Mouse (Mus musculus) stomach, postnatal 0 days (tissue): ENCODE data around the gene Plscr1. TPM values are rescaled to one million over a fixed set of nuclear protein-coding genes. Genes with fewer than 3 reads are reported as not detected.

ENCODE experiments used
- ATAC-seq: fragments of 200-750 bp; cut with Nextera tagmentation; 2 replicates; pipeline ENCODE4 v1.8.0; 2017; ENCODE audit not compliant: low FRiP score, low TSS enrichment
- DNase-seq: peaks from one replicate; pipeline ENCODE4 v3.0.0-alpha.2; 2016; ENCODE audit warnings: low spot score
- H3K27ac ChIP-seq: fragments of 300-500 bp; sonication (generic); replicated peaks from 2 replicates; pipeline ENCODE4 v1.5.1; 2014; ENCODE audit warnings: mild to moderate bottlenecking, control low read depth
- H3K27me3 ChIP-seq: fragments of 300-500 bp; sonication (generic); 2 replicates; pipeline ENCODE4 v1.6.1; 2014; ENCODE audit warnings: low read length; ENCODE audit not compliant: control insufficient read depth, insufficient read depth
- H3K36me3 ChIP-seq: fragments of 300-500 bp; sonication (generic); 2 replicates; pipeline ENCODE4 v1.6.1; 2014; ENCODE audit warnings: low read length, mixed read lengths; ENCODE audit not compliant: control insufficient read depth, insufficient read depth
- H3K4me1 ChIP-seq: fragments of 300-500 bp; sonication (generic); replicated peaks from 2 replicates; pipeline ENCODE4 v1.6.1; 2014; ENCODE audit warnings: antibody characterized with exemption; ENCODE audit not compliant: control insufficient read depth, insufficient read depth
- H3K4me2 ChIP-seq: fragments of 300-500 bp; sonication (generic); replicated peaks from 2 replicates; pipeline ENCODE4 v1.6.1; 2014; ENCODE audit warnings: low read depth, mild to moderate bottlenecking, control low read depth, moderate library complexity
- H3K4me3 ChIP-seq: fragments of 300-500 bp; sonication (generic); 2 replicates; pipeline ENCODE4 v1.5.1; 2014; ENCODE audit warnings: low read depth, low read length, control low read depth
- H3K9ac ChIP-seq: fragments of 300-500 bp; sonication (generic); 2 replicates; pipeline ENCODE4 v1.6.1; 2014; ENCODE audit warnings: mild to moderate bottlenecking, low read length, control low read depth, mixed read lengths
- H3K9me3 ChIP-seq: fragments of 300-500 bp; sonication (generic); 2 replicates; pipeline ENCODE4 v1.6.1; 2016; ENCODE audit warnings: low read length; ENCODE audit not compliant: control insufficient read depth
- CTCF ChIP-seq: IDR thresholded peaks from 2 replicates; pipeline ENCODE4 v1.5.1; 2016; ENCODE audit warnings: antibody characterized with exemption, low read depth, mild to moderate bottlenecking, moderate library complexity
- EP300 ChIP-seq: optimal IDR thresholded peaks from 2 replicates; pipeline ENCODE3; 2016; ENCODE audit warnings: antibody characterized with exemption
- WGBS: fragments of 180-500 bp; shearing (Covaris S2); extraction: QIAGEN DNeasy Blood & Tissue Kit; methylation state at CpG from one replicate; pipeline ENCODE4 v1.1.7; 2014; 5-methylcytosine and 5-hydroxymethylcytosine counted together
- microRNA-seq: library from miRNA; unstranded; fragments of <30 nt; microRNA quantifications from one replicate; pipeline ENCODE4, GENCODE M21; 2016
- polyA plus RNA-seq: library from polyadenylated mRNA; unstranded; fragments of >200 nt; fragmentation: Nextera tagmentation; extraction: Ambion mirVana; gene quantifications from 2 replicates; pipeline ENCODE4 v1.2.1, GENCODE M21; 2015

Gene Plscr1
- polyA plus RNA-seq, 1 experiment from 2014 or later = 41.0 TPM

DNA sequence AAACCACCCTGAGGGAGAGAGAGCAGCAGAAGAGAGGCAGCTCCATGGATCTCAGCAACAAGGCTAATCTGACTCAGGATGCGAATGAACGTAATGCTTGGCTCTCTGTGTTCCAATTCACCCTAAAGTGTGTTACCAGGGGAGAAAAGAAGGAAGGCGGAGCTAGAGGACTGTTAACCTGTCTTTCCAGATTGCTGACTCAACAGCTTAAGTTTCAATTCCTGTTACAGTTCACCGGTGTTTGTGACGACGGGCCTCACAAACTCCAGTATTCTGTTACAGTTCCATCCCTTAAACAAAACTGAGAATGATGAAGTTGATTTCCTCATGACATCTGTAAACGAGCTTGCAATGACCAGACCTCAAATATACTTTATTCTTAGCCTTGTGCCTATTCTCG lies 55.5 kb downstream of the Plscr1 start:
- H3K9ac ChIP-seq = no peak overlapping the region
- no peak overlapping the region for H3K27ac ChIP-seq
- no peak overlapping the region for H3K4me3 ChIP-seq
- DNase-seq (no peak), ATAC-seq (no peak)
- H3K4me1 ChIP-seq = no peaks in the 10 kb centered on the region
- TF ChIP-seq CTCF (no peak), EP300 (no peak)
- no peaks in the 10 kb centered on the region for H3K27me3 ChIP-seq
- H3K36me3 ChIP-seq = no peaks in the 10 kb centered on the region
- 64% methylated on average over 8 of the region's 8 CpGs for WGBS
- no peak overlapping the region for H3K4me2 ChIP-seq
- H3K9me3 ChIP-seq = no peaks in the 10 kb centered on the region

DNA sequence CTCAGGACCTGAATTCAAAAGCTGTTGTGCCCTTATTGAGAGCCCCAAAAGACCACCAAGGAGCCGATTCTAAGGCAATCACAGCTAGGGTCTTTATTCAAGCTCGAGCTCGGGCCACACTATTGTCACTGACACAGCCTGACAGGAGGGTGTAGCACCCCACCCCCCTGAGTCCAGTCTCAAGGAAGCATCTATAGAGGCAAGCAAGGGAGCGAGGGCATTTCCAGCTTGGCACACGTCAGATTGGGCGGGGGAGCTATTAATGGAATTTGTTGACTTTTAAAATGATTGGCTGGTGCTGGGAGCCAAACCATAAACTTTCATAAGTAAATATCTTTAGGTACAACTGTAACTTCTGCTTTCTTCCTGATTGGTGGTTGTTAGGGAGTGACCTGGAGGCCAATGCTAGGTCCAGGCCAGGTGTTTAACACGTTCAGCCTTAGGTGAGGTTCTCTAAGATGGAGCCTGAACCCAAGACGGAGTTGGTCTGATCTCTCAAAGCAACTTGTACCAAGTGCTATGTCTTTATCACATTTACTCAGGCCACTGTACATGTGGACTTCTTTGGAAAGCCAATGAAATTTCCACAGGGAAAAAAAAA lies 56.2 kb downstream of the Plscr1 start:
- DNase-seq = no peak
- no peak for ATAC-seq
- H3K4me2 ChIP-seq = no peak overlapping the region

DNA sequence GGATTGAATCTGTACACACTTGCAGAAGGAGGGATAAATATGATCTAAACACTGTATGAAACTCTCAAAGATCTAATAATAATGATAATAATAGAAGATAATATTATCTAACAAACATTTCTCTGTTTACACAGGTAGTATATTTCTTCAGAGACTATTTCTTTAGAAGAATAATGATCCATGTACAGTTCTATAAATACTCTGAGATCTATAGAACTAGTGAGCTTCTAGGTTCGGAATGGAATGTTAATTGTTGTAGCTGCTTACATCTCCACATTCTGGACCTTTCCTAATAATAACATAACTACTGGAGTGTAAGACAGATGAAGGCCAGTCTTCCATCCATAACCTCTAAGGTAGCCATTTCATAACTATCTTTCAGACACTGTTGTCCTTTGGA lies 59.5 kb downstream of the Plscr1 start, which contains the start of gene 1700057G04Rik:
TSS of gene 1700057G04Rik (plus strand) at position 301 of the 400 bp plus-strand sequence.
- Histone ChIP-seq H3K27ac (no peak within 1 kb of the TSS), H3K9ac (no peak within 1 kb of the TSS)
- no peak for TF ChIP-seq CTCF
- TF ChIP-seq EP300 = no peak

More for the DNA sequence above, 56.2 kb downstream of the Plscr1 start:
- H3K27me3 ChIP-seq = no peaks in the 10 kb centered on the region
- H3K9ac ChIP-seq = no peak overlapping the region
- TF ChIP-seq CTCF = no peak
- no peak for TF ChIP-seq EP300
- no peaks in the 10 kb centered on the region for H3K36me3 ChIP-seq
- 78% methylated on average over 8 of the region's 8 CpGs for WGBS
- no peaks in the 10 kb centered on the region for H3K4me1 ChIP-seq
- H3K27ac ChIP-seq = no peak overlapping the region
- no peaks in the 10 kb centered on the region for H3K9me3 ChIP-seq
- H3K4me3 ChIP-seq = no peak overlapping the region

DNA sequence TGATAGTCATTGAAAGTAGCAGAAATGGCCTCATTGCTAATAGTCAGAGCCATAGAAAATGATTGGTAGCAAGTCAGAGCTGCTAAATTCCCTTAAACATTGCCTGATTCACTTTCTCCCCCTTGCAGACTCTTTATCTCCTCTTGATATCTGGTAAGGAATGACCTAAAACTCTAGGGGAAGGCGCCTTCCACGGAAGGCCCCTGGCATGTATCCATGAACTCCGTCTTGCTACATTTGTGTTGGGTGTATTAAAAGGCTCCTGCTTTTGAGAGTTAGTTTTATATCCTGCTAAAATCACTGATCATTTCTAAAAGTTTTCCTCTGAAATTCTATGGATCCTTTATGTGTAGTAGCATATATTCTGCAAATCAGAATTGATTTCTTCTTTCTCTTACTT lies 67.2 kb downstream of the Plscr1 start:
- WGBS = 77% methylated on average over 3 of the region's 3 CpGs
- no peaks in the 10 kb centered on the region for H3K4me1 ChIP-seq
- no peak overlapping the region for H3K4me3 ChIP-seq
- no peaks in the 10 kb centered on the region for H3K36me3 ChIP-seq
- no peak overlapping the region for H3K4me2 ChIP-seq
- H3K9ac ChIP-seq = no peak overlapping the region
- DNase-seq = no peak
- no peaks in the 10 kb centered on the region for H3K27me3 ChIP-seq
- ATAC-seq = no peak
- TF ChIP-seq CTCF = no peak
- no peak for TF ChIP-seq EP300
- H3K9me3 ChIP-seq = no peaks in the 10 kb centered on the region
- H3K27ac ChIP-seq = no peak overlapping the region

More for the DNA sequence above, 59.5 kb downstream of the Plscr1 start, which contains the start of gene 1700057G04Rik:
- ATAC-seq (no peak), DNase-seq (no peak)
- Histone ChIP-seq H3K4me2 (no peak within 1 kb of the TSS), H3K36me3 (no peaks in the 10 kb centered on the region), H3K27me3 (no peaks in the 10 kb centered on the region), H3K4me1 (no peaks in the 10 kb centered on the region), H3K9me3 (no peaks in the 10 kb centered on the region), H3K4me3 (no peak within 1 kb of the TSS)
- 55% methylated on average over 1 of the region's 1 CpGs for WGBS

Small RNA genes lying within 50 kb of the gene (microRNA-seq; reads per million reads assigned to microRNA genes)
- not detected for gene Mir6386

Other genes with a start within 250 kb of the Plscr1 start
- gene Plscr5, start 56.8 kb upstream of the Plscr1 start, polyA plus RNA-seq = 0.08 TPM in 1 of 2 replicates, not detected in the other
- gene Plscr2, start 25.9 kb downstream of the Plscr1 start, polyA plus RNA-seq = 1.8 and 2.4 TPM in 2 replicates
- gene 1700057G04Rik, start 59.6 kb downstream of the Plscr1 start, polyA plus RNA-seq = not detected in 2 replicates
- gene Plscr4, start 207.6 kb downstream of the Plscr1 start, polyA plus RNA-seq = 9.2 and 9.8 TPM in 2 replicates